Mouse (Mus musculus): ENCODE results near the gene Fgfr1op2. TPM values are rescaled to one million over a fixed set of nuclear protein-coding genes. Genes with fewer than 3 reads are reported as not detected.

Gene Fgfr1op2
- total and polyA plus RNA-seq, 2 experiments from 2014 or later: 22.3 to 45.9 TPM

DNA sequence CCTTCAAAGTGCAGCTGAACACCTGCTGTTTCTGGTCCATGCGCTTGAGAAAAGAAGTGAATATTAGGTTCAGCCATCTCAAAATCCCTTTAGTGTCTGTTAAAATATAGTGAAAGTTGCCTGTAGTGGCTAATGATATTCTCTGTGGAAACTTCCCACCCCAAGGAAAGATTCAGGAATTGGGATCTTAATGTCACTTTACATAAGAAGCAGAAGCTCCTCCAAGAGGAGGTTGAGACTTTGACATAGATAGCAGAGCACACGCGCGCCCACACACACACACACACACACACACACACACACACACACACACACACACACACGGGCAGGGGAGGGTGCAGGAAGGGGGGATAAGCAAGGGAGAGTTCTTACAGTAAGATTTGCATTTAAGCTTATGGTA lies 8.1 kb downstream of the Fgfr1op2 start:
- no peak for ATAC-seq

DNA sequence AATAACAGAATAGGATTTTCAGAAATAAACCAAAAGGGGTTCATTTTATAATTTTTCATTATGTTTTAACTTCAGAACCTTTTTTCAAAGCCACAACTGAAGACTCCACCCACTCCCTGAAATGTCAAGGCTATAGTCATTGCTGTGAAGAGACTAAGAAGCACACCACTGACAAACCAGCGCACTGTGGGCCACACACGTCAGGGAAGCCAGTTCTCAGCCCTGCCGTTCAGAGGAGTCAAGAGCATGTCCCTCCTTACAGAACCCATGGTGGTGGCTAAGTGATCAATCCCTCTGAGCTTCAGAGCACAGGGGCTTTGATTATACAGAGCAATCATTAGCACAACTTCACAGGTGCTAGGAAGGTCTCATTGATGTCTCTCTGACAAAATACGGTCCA lies 25.6 kb downstream of the Fgfr1op2 start:
- Histone ChIP-seq H3K27ac (no peak overlapping the region), H3K9ac (replicated peaks; ENCODE audit: low read length) (no peak overlapping the region), H3K4me2 (ENCODE audit: low read depth, low read length) (no peak overlapping the region), H3K4me1 (ENCODE audit: insufficient read depth, low read length) (no peaks in the 10 kb centered on the region), H3K9me3 (ENCODE audit: low read length) (no peaks in the 10 kb centered on the region), H3K27me3 (ENCODE audit: insufficient read depth, low read length) (no peaks in the 10 kb centered on the region), H3K36me3 (ENCODE audit: insufficient read depth, low read length) (peaks cover 42% of the 10 kb centered on the region), H3K4me3 (ENCODE audit: low read length) (no peak overlapping the region)
- DNase-seq (ENCODE audit: low spot score) (no peak), ATAC-seq (no peak)
- TF ChIP-seq CTCF (IDR thresholded peaks at IDR 0.05; ENCODE audit: low read depth): no peak
- 83% methylated on average over 4 of the region's 4 CpGs for WGBS

More for the DNA sequence above, 8.1 kb downstream of the Fgfr1op2 start:
- H3K9ac ChIP-seq (replicated peaks; ENCODE audit: low read length): no peak overlapping the region
- 84% methylated on average over 5 of the region's 5 CpGs for WGBS
- no peaks in the 10 kb centered on the region for H3K9me3 ChIP-seq (ENCODE audit: low read length)
- no peak overlapping the region for H3K4me3 ChIP-seq (ENCODE audit: low read length)
- no peaks in the 10 kb centered on the region for H3K4me1 ChIP-seq (ENCODE audit: insufficient read depth, low read length)
- no peak for TF ChIP-seq CTCF (IDR thresholded peaks at IDR 0.05; ENCODE audit: low read depth)
- DNase-seq (ENCODE audit: low spot score): no peak
- H3K4me2 ChIP-seq (ENCODE audit: low read depth, low read length): no peak overlapping the region
- H3K36me3 ChIP-seq (ENCODE audit: insufficient read depth, low read length): peaks cover 25% of the 10 kb centered on the region
- no peaks in the 10 kb centered on the region for H3K27me3 ChIP-seq (ENCODE audit: insufficient read depth, low read length)
- no peak overlapping the region for H3K27ac ChIP-seq

DNA sequence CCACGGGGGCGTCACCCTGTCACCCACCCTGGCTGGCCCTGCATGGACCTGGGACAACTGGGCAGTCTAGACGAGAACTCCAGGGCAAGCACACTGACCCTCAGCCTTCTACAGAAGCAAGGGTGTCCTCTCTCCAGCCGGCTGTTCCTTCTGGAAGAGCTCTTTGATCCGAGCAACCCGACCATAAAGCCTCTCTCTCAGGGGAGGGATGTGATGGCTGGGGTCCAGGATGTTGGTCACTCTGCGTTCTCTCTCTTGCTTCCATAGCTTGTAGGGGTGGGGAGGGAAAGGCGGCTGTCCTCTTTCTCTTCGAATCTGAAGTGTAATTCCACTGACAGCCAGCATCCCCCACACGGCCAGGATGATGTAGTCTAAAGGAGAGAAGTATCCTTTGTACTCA lies 26.6 kb downstream of the Fgfr1op2 start:
- 69% methylated on average over 10 of the region's 10 CpGs for WGBS
- peak; percentile 13 for DNase-seq (ENCODE audit: low spot score)
- peaks cover 42% of the 10 kb centered on the region for H3K36me3 ChIP-seq (ENCODE audit: insufficient read depth, low read length)

DNA sequence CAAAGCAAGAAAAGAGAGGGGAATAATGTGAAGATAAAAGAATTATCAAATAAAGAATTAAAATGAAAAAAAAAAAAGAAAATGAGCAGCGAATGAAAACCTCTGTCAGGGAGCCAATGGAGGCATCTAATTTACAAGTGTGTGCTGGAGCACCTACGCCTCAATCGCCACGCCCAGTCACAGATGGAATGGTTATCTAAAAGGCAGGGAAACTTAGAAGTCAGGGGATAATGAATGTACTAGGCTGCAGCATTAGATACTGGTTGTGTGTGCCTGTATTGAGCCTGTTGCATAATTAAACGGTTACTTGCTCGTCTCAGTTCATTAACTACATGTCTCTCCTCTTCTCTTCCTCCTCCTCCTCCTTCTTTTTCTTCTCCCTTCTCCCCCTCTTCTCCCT lies 34.4 kb downstream of the Fgfr1op2 start:
- Histone ChIP-seq H3K4me2 (ENCODE audit: low read depth, low read length) (no peak overlapping the region), H3K9ac (replicated peaks; ENCODE audit: low read length) (no peak overlapping the region), H3K4me1 (ENCODE audit: insufficient read depth, low read length) (no peaks in the 10 kb centered on the region), H3K36me3 (ENCODE audit: insufficient read depth, low read length) (peaks cover 43% of the 10 kb centered on the region), H3K4me3 (ENCODE audit: low read length) (no peak overlapping the region), H3K27me3 (ENCODE audit: insufficient read depth, low read length) (no peaks in the 10 kb centered on the region), H3K9me3 (ENCODE audit: low read length) (no peaks in the 10 kb centered on the region), H3K27ac (no peak overlapping the region)
- ATAC-seq: no peak
- no peak for DNase-seq (ENCODE audit: low spot score)
- no peak for TF ChIP-seq CTCF (IDR thresholded peaks at IDR 0.05; ENCODE audit: low read depth)
- WGBS: 89% methylated on average over 6 of the region's 6 CpGs

More for the DNA sequence above, 26.6 kb downstream of the Fgfr1op2 start:
- H3K27me3 ChIP-seq (ENCODE audit: insufficient read depth, low read length): no peaks in the 10 kb centered on the region
- no peak for TF ChIP-seq CTCF (IDR thresholded peaks at IDR 0.05; ENCODE audit: low read depth)
- H3K4me2 ChIP-seq (ENCODE audit: low read depth, low read length): no peak overlapping the region
- H3K27ac ChIP-seq: no peak overlapping the region
- no peaks in the 10 kb centered on the region for H3K9me3 ChIP-seq (ENCODE audit: low read length)
- H3K4me1 ChIP-seq (ENCODE audit: insufficient read depth, low read length): no peaks in the 10 kb centered on the region
- no peak overlapping the region for H3K9ac ChIP-seq (replicated peaks; ENCODE audit: low read length)
- H3K4me3 ChIP-seq (ENCODE audit: low read length): no peak overlapping the region
- no peak for ATAC-seq

GRCm38 (mm10) chr6:146611897-146612296 lies 34.9 kb downstream of the Fgfr1op2 start:
- H3K9ac ChIP-seq (replicated peaks; ENCODE audit: low read length): no peak overlapping the region
- no peaks in the 10 kb centered on the region for H3K4me1 ChIP-seq (ENCODE audit: insufficient read depth, low read length)
- H3K4me3 ChIP-seq (ENCODE audit: low read length): no peak overlapping the region
- H3K27ac ChIP-seq: no peak overlapping the region
- H3K27me3 ChIP-seq (ENCODE audit: insufficient read depth, low read length): no peaks in the 10 kb centered on the region
- WGBS: 94% methylated on average over 7 of the region's 7 CpGs
- ATAC-seq (no peak), DNase-seq (ENCODE audit: low spot score) (no peak)
- H3K36me3 ChIP-seq (ENCODE audit: insufficient read depth, low read length): peaks cover 41% of the 10 kb centered on the region
- TF ChIP-seq CTCF (IDR thresholded peaks at IDR 0.05; ENCODE audit: low read depth): no peak
- no peaks in the 10 kb centered on the region for H3K9me3 ChIP-seq (ENCODE audit: low read length)
- H3K4me2 ChIP-seq (ENCODE audit: low read depth, low read length): no peak overlapping the region

DNA sequence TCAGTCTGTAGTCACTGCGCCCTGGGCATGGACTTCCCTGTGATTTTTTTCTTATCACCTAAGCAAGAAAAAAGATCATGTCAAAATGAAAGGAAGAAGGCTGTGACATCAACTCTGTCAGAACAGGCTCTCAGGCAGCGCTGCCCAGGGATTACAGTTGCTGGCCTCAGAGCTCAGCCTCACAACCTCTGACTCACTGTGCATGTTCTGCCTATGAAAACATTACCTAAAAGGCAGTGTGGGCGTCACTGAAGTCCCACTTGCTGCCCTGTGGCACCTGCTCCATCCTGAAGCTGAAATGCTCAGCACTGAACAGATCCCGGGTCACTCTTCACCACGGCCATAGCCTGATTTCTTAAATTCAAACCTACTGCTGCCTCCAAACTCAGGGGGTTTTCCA lies 35.7 kb downstream of the Fgfr1op2 start:
- Histone ChIP-seq H3K4me1 (ENCODE audit: insufficient read depth, low read length) (no peaks in the 10 kb centered on the region), H3K4me2 (ENCODE audit: low read depth, low read length) (no peak overlapping the region), H3K9ac (replicated peaks; ENCODE audit: low read length) (no peak overlapping the region), H3K4me3 (ENCODE audit: low read length) (no peak overlapping the region), H3K27ac (no peak overlapping the region), H3K36me3 (ENCODE audit: insufficient read depth, low read length) (peaks cover 48% of the 10 kb centered on the region), H3K27me3 (ENCODE audit: insufficient read depth, low read length) (no peaks in the 10 kb centered on the region), H3K9me3 (ENCODE audit: low read length) (no peaks in the 10 kb centered on the region)
- no peak for DNase-seq (ENCODE audit: low spot score)
- WGBS: 95% methylated on average over 5 of the region's 5 CpGs
- TF ChIP-seq CTCF (IDR thresholded peaks at IDR 0.05; ENCODE audit: low read depth): no peak
- ATAC-seq: no peak

DNA sequence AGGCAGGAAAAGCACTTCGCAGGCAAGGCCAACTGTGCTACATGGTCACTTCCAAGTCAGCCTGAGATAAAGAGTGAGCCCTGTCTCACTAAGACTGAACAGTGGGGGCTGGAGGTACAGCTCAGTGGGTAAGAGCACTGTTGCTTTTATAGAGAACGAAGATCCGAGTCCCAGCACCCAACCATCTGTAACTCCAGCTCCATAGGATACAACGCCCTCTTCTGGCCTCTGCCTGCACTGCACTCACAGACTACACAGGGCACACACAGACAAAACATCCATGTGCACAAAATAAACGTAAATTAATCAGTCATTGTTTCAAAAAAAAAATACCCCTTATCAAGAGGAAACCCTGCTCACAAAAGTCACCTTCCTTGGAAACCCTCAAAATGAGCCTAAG lies 36.9 kb downstream of the Fgfr1op2 start:
- H3K9me3 ChIP-seq (ENCODE audit: low read length): no peaks in the 10 kb centered on the region
- H3K36me3 ChIP-seq (ENCODE audit: insufficient read depth, low read length): peaks cover 59% of the 10 kb centered on the region
- H3K9ac ChIP-seq (replicated peaks; ENCODE audit: low read length): no peak overlapping the region
- no peak overlapping the region for H3K27ac ChIP-seq
- DNase-seq (ENCODE audit: low spot score): no peak
- H3K4me2 ChIP-seq (ENCODE audit: low read depth, low read length): no peak overlapping the region
- H3K27me3 ChIP-seq (ENCODE audit: insufficient read depth, low read length): no peaks in the 10 kb centered on the region
- no peak for ATAC-seq
- H3K4me3 ChIP-seq (ENCODE audit: low read length): no peak overlapping the region
- 95% methylated on average over 5 of the region's 5 CpGs for WGBS
- no peak for TF ChIP-seq CTCF (IDR thresholded peaks at IDR 0.05; ENCODE audit: low read depth)
- no peaks in the 10 kb centered on the region for H3K4me1 ChIP-seq (ENCODE audit: insufficient read depth, low read length)

Data from hindbrain, postnatal 0 days (tissue).